Mouse (Mus musculus) c-Kit-positive CD71-negative TER-119-negative erythroid progenitor cells, embryonic 14.5 days (primary cell): ENCODE data around the gene Ap2a2.
"Not testable (repeated sequence)": the region's sequence is repeated elsewhere in the genome, so short reads cannot be mapped to it uniquely, and the experiment has no call there.

Source experiments
- DNase-seq: peaks from one replicate; pipeline ENCODE4 v3.0.0-alpha.2; 2013; ENCODE audit warnings: low read depth

Gene Ap2a2

DNA sequence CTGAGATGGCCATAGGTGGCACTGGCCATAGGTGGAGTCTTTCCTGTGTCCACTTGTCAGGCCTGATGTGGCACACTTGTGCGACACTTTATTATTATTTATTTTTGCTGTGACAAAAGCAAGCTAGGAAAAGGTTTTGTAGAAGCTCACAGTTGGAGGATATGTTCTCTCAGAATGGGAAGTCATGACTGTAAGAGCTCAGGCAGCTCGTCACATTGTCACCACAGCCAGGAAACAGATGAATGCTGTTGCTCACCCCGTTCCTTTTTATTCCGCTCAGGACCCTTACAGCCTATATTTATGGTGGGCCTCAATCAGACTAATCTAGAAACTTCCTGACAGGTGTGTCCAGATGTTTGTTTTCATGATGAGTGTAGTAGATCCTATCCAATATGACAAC lies 1.5 kb upstream of the Ap2a2 start:
- DNase-seq, result no peak

DNA sequence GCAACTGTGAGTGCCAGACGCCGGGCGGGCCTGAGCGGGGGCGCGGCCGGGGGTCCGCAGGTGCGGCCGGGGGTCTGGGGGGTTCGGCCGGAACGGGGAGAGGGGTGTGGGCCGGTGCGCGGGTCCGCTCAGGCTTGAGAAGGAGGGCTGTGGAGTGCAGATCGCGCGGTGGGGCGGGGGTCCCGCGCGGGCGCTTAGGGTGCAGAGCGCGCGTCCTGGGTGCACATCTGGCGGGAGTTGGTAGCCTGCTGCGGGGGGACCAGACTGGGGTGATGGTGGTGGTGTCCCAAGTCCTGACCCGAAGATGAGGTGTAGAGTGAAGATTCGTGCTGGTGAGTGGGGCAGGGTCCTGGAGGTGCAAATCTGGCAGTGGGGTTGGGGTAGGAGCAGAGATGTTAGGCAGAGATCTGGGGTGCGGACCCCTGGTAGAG lies 463 bp downstream of the Ap2a2 start:
- no peak for DNase-seq

- DNase-seq, result no peak
Measured at GRCm38 (mm10) chr7:141562852-141563427, 967 bp downstream of the Ap2a2 start.

DNA sequence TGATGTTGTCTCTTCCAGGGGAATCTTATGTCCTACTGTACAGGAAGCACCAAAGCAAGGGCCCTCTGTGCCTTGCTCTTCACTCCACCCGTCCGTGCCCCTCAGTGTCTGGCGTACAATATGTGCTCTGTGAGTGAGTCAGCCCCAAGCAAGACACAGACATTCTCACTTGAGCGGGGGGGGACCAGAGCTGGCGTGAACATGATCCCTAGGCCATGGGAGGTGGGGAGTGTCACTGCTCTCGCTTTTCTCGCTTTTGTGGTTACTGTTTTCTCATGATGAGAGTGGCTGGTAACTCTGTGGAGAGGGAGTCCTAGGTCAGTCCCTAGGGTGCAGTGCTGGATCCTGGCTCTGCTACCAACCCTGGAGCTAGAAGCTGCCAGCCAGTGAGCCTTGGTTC lies 2.6 kb downstream of the Ap2a2 start:
- no peak for DNase-seq

DNA sequence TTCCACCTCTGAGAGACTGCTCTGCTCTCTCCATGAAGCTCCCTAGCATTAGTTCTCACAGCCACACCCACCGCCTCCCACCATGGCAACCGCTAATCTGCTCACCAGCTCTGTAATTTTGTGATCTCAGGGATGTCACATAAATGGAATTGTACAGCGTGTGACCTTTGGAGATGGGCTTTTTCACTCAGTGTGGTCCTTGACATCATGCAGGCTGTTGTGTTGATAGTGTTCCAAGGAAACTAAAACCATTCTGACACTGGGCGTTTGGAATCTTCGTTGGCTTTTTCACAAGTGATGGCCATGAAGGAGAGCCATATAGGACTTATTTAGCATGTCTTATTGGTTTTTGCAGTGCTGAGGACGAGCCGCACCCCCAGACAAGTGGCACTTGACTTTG lies 4.6 kb downstream of the Ap2a2 start:
- no peak for DNase-seq

DNA sequence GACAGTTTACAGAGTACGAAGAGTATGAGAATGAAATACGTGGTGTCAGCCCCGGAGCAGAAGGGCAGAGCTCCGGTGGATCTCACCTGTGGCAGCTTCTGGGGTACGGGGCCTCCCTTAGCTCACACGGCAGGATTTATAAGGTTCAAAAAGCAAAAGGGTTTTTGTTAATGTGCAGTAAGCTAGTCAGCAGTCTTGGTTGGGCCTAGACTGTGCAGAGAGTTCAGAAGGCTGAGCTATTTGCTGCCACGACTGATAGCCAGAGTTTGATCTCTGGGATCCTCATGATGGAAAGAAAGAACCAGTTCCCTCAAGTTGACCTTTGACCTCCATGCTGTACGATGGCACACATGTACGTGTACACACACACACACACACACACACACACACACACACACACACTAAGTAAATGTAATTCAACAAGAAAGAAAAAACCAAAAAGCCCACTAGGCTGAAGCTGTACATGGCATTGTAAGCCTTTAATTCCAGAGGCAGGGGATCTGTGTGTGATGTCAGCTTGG lies 7.4 kb downstream of the Ap2a2 start:
- DNase-seq, result no peak

DNA sequence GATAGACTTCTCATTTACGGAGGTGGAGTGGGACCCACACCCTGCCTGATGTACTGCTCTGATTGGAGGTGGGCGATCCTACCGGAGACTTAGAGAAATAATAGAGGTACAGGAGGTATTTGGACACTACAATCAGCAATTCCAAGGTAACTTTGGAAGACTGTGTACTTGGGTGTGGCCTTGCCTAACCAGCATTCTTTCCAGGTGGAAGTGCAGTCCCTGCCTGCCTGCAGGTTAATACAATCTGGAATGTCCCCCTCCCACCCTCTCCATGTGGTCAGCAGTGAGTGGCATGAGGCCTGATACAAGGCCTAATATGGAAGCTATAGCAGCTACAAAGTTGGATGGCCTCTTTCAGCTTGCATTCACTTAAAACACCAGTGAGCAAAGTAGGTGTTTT lies 7.9 kb downstream of the Ap2a2 start:
- no peak for DNase-seq

DNA sequence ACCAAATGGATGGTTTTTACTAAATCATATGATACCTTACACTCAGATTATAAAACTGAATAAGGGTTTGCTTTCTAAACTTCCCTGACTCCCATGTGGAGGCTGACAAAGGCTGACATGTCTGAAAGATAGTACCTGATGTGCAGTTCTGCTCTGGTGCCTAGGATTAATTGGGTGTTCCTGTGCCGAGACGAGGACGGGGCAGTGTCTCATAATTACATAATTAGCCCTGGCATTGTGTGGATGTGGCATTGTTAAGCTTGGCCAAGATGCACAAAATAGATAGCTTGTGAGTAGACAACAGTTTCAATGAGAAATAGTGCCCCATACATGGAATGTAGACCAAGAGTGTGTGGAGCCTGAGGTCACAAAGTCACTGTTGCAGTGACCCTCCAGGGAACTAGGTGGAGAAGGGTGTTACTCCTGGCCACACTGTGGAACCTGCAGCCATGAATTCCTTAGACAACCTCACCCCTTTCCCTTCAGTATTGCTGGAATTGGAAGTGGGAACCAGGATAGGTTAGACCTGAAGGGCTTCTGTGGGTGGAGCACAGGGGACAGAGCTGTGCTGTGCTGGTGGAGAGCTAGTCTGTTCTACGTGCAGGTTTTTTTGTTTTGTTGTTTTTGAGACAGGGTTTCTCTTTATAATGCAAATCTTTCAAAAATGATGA lies 8.8 kb downstream of the Ap2a2 start:
- no peak for DNase-seq

DNA sequence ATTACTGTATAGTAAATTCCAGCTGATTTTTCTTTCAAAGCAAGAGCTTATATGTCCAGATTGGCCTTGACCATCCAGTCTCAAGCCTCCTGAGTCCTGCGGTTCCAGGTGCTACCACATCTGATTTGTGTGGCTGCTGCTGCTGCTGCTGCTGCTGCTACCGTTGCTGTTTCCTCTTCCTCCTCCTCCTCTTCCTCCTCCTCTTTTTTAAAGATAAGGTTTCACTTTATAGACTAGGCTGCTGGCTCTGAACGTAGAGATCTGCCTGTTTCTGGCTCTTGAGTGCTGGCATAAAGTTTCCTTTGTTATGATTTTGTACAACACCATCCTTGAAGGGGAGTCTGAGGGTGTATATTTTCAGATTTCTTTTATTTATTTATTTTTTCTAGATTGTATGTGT lies 12.1 kb downstream of the Ap2a2 start:
- no peak for DNase-seq

GRCm38 (mm10) chr7:141575481-141575880 lies 13.5 kb downstream of the Ap2a2 start:
- no peak for DNase-seq

- no peak for DNase-seq
Measured at GRCm38 (mm10) chr7:141577801-141578200, 15.8 kb downstream of the Ap2a2 start.

DNA sequence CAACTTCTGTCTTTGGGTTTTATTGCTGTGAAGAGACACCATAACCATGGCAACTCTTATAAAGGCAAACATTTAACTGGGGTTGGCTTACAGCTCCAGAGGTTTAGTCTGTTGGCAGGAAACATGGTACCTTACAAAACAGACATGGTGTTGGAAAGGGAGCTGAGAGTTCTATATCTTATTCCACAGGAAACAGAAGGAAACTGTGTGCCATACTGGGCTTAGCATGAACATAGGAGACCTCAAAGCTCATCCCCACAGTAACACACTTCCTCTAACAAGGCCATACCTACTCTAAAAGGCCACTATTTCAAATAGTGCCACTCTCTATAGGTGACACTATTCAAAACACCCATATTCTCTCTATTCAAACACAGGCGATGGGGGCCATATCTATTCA lies 16.5 kb downstream of the Ap2a2 start:
- no peak for DNase-seq

- DNase-seq, result no peak
Measured at GRCm38 (mm10) chr7:141578943-141579342, 17.0 kb downstream of the Ap2a2 start.

GRCm38 (mm10) chr7:141581323-141581722 lies 19.4 kb downstream of the Ap2a2 start:
- DNase-seq, result no peak

DNA sequence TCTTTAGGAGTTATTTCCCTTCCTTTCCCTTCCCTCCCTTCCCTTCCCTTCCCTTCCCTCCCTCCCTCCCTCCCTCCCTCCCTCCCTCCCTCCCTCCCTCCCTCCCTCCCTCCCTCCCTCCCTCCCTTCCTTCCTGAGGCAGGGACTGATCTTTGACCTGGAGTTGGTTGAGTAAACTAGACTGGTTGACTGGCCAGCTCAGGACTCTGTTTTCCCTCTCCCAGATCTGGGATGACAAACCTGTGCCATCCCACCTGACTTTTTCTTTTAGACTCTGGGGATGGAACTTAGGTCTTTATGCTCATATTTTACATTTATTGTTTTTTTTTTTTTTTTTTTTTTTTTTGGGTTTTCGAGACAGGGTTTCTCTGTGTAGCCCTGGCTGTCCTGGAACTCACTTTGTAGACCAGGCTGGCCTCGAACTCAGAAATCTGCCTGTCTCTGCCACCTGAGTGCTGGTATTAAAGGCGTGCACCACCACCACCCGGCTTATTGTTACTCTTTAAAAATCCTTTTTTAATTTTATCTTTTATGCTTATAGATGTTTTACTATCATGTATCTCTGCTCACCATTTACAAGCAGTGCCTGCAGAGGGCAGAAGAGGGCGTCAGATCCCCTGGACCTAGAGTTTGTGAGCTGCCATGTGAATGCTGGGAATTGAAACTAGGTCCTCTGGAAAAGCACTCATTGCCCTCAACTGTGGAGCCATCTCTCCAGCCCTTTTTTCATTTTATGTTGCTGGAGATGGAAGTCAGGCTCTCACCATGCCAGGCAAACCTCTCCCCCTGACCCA lies 22.3 kb downstream of the Ap2a2 start:
- no peak for DNase-seq

DNA sequence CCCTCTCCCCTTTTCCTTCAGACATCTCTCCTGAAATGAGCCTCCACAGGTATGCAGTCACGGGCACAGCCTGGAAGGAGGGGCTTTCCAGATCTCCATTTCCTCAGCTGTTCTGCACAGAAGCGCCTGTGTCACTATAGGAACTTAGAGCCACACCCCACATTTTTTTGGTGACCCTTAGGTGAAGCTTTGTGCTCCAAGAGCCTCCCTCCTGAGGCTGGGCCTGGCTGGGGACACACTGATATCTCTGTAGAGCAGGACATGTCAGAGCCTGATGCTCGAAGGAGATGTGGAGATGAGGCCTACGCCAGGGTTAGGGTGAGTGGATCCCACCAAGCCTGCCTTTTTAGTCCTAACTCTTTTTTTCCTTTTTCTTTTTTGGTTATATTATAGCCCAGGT lies 23.3 kb downstream of the Ap2a2 start:
- no peak for DNase-seq

- DNase-seq, result no peak
Measured at GRCm38 (mm10) chr7:141585881-141586280, 23.9 kb downstream of the Ap2a2 start.

GRCm38 (mm10) chr7:141588890-141589289 lies 26.9 kb downstream of the Ap2a2 start:
- DNase-seq, result no peak

DNA sequence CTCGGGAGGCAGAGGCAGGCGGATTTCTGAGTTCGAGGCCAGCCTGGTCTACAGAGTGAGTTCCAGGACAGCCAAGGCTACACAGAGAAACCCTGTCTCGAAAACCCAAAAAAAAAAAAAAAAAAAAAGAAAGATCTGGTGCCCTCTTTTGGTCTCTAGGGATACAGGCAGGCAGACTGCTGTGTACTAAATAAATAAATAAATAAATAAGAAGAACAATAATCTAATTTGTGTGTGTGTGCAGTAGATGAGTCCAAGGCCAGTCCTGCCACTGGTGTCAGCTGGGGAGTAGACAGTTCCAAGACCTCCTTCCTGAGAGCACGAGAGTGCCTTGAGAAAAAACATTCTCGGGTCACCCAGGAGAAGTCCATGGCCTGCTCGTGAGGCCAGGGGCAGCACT lies 28.3 kb downstream of the Ap2a2 start:
- DNase-seq, result not testable (repeated sequence)

GRCm38 (mm10) chr7:141590959-141591358 lies 29.0 kb downstream of the Ap2a2 start:
- DNase-seq, result no peak

- DNase-seq, result no peak
Measured at GRCm38 (mm10) chr7:141592096-141592495, 30.1 kb downstream of the Ap2a2 start.

DNA sequence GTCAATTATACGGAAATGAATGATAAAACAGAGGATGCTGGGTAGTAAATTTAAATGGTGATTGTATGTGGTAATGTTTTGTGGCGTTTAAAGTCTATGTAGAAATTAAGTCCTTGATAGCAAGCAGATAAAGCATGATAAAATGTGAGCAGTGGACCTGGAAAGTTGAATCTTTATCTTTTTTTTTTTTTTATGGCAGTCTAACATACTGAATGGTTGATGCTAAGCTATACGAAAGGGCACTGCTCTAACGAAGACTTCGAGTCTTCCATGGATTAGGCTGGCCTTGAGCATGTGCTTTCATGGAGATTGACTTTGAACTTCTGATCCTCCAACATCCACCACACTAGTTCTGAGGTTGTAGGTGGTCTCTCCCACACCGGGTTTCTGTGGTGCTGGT lies 31.1 kb downstream of the Ap2a2 start:
- DNase-seq, result no peak

GRCm38 (mm10) chr7:141596971-141597370 lies 35.0 kb downstream of the Ap2a2 start:
- no peak for DNase-seq
